Mouse (Mus musculus): ENCODE data around the gene Surf4.
"Not testable (repeated sequence)": the region's sequence is repeated elsewhere in the genome, so short reads cannot be mapped to it uniquely, and the experiment has no call there.

Gene Surf4

GRCm38 (mm10) chr2:26901834-26902400 lies 31.8 kb downstream of the Surf4 start:
- no peak for DNase-seq

- no peak for DNase-seq
These were observed 33.0 kb downstream of the Surf4 start for GRCm38 (mm10) chr2:26900731-26901130.

- no peak for DNase-seq
These were observed 37.8 kb downstream of the Surf4 start for GRCm38 (mm10) chr2:26895898-26896297.

GRCm38 (mm10) chr2:26886170-26886569 lies 47.6 kb downstream of the Surf4 start:
- DNase-seq: not testable (repeated sequence)

- not testable (repeated sequence) for DNase-seq
These were observed 48.2 kb downstream of the Surf4 start for GRCm38 (mm10) chr2:26885541-26885940.

- DNase-seq: no peak
These were observed 55.2 kb downstream of the Surf4 start for GRCm38 (mm10) chr2:26878571-26878970.

GRCm38 (mm10) chr2:26870666-26871065 lies 63.1 kb downstream of the Surf4 start:
- DNase-seq: no peak

Data from thymus, postnatal 14 days (tissue).